ENCODE assay signal across 13 mouse cellular contexts in the genomic region with DNA sequence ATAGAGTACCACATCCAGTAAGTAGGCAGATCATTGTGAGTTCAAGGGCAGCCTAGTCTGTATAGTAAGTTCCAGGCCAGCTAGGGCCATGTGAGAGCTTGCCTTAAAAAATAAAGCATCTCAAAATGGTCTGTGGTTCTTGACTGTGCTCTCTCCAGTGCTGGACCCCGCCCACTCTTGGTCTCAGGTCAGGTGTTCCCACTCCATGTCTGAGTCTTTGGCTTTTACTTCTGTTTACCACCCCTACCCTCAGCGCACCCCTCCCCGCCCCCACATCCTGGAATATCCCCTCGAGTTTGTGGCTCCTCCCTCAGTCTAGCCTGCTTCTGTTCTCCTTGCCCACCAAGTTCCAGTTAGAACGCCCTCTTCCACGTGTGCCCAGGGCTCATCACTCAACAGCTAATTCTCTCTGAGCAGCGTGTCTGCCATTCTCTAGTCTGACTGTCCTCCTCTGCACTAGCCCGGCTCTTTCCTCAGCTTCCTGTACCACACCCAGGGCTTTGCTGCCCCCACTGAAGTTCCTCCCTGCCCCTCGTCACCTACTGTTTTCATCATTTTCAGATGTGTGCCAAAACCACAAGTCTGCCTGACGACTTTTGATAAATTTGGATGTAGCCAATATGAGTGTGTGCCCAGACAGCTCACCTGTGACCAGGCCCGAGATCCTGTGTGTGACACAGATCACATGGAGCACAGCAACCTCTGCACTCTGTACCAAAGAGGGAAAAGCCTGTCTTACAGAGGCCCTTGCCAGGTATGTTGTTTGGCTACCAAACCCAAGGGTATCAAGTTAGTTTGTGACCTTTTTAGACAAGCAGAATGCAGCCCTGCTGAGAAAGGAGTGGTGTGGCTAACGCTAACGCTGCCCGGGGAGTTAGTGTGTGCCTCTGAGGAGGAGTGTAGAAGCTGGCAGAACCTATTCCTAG. TPM values are rescaled to one million over a fixed set of nuclear protein-coding genes. Genes with fewer than 3 reads are reported as not detected.
DNase-seq lines count a peak whose midpoint lies in the region; ATAC-seq and TF ChIP-seq lines count a peak whose summit lies in the region.
"Had no signal": no experiment of that assay in that cellular context is flagged by ENCODE, and none has a peak within 500 bp of the region (broad histone marks: within the 10 kb centered on the region; RNA-seq: fewer than 3 reads in every experiment).

No protein-coding gene starts in this region.

- 0 out of 2 replicates have a peak, but pooled peaks have one; percentile 49 for ATAC-seq in erythroid progenitor cell, adult 5-6 weeks (replicated peaks; ENCODE audit: low FRiP score, poor library complexity, severe bottlenecking)
- peak; percentile 72 for ATAC-seq in liver, postnatal 0 days
- ATAC-seq in forebrain, embryonic 15.5 days (replicated peaks), result no peak

- no peaks in the 10 kb centered on the region for H3K27me3 ChIP-seq in thymus, adult 2 months (ENCODE audit: control insufficient read depth, insufficient read depth, low read length)
- no peaks in the 10 kb centered on the region for H3K27me3 ChIP-seq in liver, postnatal 0 days (ENCODE audit: insufficient read depth, low read length)
- no peaks in the 10 kb centered on the region for H3K27me3 ChIP-seq in forebrain, embryonic 15.5 days
- H3K27me3 ChIP-seq: hindbrain, embryonic 13.5 days; limb, embryonic 12.5 days; stomach, embryonic 15.5 days had no signal

- TF ChIP-seq EP300 in liver, postnatal 0 days (IDR thresholded peaks at IDR 0.05; ENCODE audit: low read depth), result no peak

- TF ChIP-seq CTCF in thymus, adult 2 months (IDR thresholded peaks at IDR 0.05; ENCODE audit: borderline replicate concordance, control insufficient read depth, extremely low read depth, insufficient read depth, low read length, poor library complexity), result no peak
- TF ChIP-seq CTCF in liver, postnatal 0 days (IDR thresholded peaks at IDR 0.05; ENCODE audit: low read depth), result no peak

- peak overlapping the region; percentile 42; the same call in 1 of the 2 replicates for H3K4me2 ChIP-seq in liver, postnatal 0 days (ENCODE audit: low read depth, low read length)
- H3K4me2 ChIP-seq in forebrain, embryonic 15.5 days (replicated peaks), result no peak overlapping the region
- H3K4me2 ChIP-seq: hindbrain, embryonic 13.5 days; limb, embryonic 12.5 days; stomach, embryonic 15.5 days had no signal

- no peak overlapping the region for H3K27ac ChIP-seq in thymus, adult 2 months (ENCODE audit: control insufficient read depth, insufficient read depth, low read length)
- peak overlapping the region; percentile 52 for H3K27ac ChIP-seq in liver, postnatal 0 days (ENCODE audit: low read depth)
- H3K27ac ChIP-seq in forebrain, embryonic 15.5 days (replicated peaks), result no peak overlapping the region
- H3K27ac ChIP-seq: hindbrain, embryonic 13.5 days; limb, embryonic 12.5 days; stomach, embryonic 15.5 days had no signal

- no peak overlapping the region for H3K4me3 ChIP-seq in thymus, adult 2 months (ENCODE audit: control insufficient read depth, insufficient read depth, low read length)
- no peak overlapping the region for H3K4me3 ChIP-seq in liver, postnatal 0 days (ENCODE audit: low read depth, low read length)
- H3K4me3 ChIP-seq in forebrain, embryonic 15.5 days, result no peak overlapping the region
- H3K4me3 ChIP-seq: hindbrain, embryonic 13.5 days; limb, embryonic 12.5 days; stomach, embryonic 15.5 days had no signal

- H3K36me3 ChIP-seq in thymus, adult 2 months (ENCODE audit: control insufficient read depth, insufficient read depth, low read length), result no peaks in the 10 kb centered on the region
- no peaks in the 10 kb centered on the region for H3K36me3 ChIP-seq in liver, postnatal 0 days (replicated peaks; ENCODE audit: insufficient read depth, low read length)
- peaks cover 20% of the 10 kb centered on the region; the same call in 1 of the 2 replicates for H3K36me3 ChIP-seq in forebrain, embryonic 15.5 days

- no peak overlapping the region for H3K9ac ChIP-seq in liver, postnatal 0 days (replicated peaks)
- H3K9ac ChIP-seq in forebrain, embryonic 15.5 days (replicated peaks), result no peak overlapping the region
- H3K9ac ChIP-seq: hindbrain, embryonic 13.5 days; limb, embryonic 12.5 days; stomach, embryonic 15.5 days had no signal

- DNase-seq in thymus, postnatal 0 days (ENCODE audit: low spot score), result peak; percentile 25
- DNase-seq in thymus, adult 2 months, result no peak
- DNase-seq in liver, postnatal 0 days, result peak; percentile 34
- no peak for DNase-seq in right cerebral cortex, postnatal 10 days (ENCODE audit: low spot score in 2 of 2)
- no peak for DNase-seq in adrenal gland, postnatal 14 days
- DNase-seq: cerebellum, postnatal 25 days; midbrain, embryonic 14.5 days had no signal

- peaks cover 24% of the 10 kb centered on the region for H3K4me1 ChIP-seq in thymus, adult 2 months (replicated peaks; ENCODE audit: control insufficient read depth, insufficient read depth, low read length)
- H3K4me1 ChIP-seq in liver, postnatal 0 days (ENCODE audit: insufficient read depth), result peaks cover 9% of the 10 kb centered on the region; the same call in 1 of the 2 replicates
- H3K4me1 ChIP-seq in forebrain, embryonic 15.5 days, result no peaks in the 10 kb centered on the region
- H3K4me1 ChIP-seq: hindbrain, embryonic 13.5 days; limb, embryonic 12.5 days; stomach, embryonic 15.5 days had no signal

- TF ChIP-seq POLR2A in thymus, adult 2 months (IDR thresholded peaks at IDR 0.05; ENCODE audit: control insufficient read depth, extremely low read depth, insufficient read depth, low read length, poor library complexity), result no peak

- WGBS in thymus, adult 2 months, result 13% methylated on average over 14 of the region's 14 CpGs
- 40% methylated on average over 14 of the region's 14 CpGs for WGBS in liver, postnatal 0 days (ENCODE audit: insufficient replicate concordance)
- WGBS in forebrain, embryonic 15.5 days, result 82% methylated on average over 14 of the region's 14 CpGs

- H3K9me3 ChIP-seq in liver, postnatal 0 days (ENCODE audit: low read length), result no peaks in the 10 kb centered on the region
- no peaks in the 10 kb centered on the region for H3K9me3 ChIP-seq in forebrain, embryonic 15.5 days
- H3K9me3 ChIP-seq: hindbrain, embryonic 13.5 days; limb, embryonic 12.5 days; stomach, embryonic 15.5 days had no signal

RNA-seq across cellular contexts. Expression of a gene that starts 20.2 kb away (rescaled TPM):
- 32.8 and 36.7 TPM in 2 replicates for polyA plus RNA-seq in thymus, postnatal 0 days (2015; fragmentation: Nextera tagmentation; extraction: Ambion mirVana)
- 20.6 and 23.4 TPM in 2 replicates for polyA plus RNA-seq in thymus, adult 2 months (2012; rRNA removed)
- total RNA-seq in erythroid progenitor cell, adult 5-6 weeks (2015; ENCODE audit: low replicate concordance), result 9.6 and 20.2 TPM in 2 replicates
- 10.7 and 16.8 TPM in 2 replicates for total RNA-seq in erythroid progenitor cell, adult 5-6 weeks (2017; ENCODE audit: low replicate concordance)
- polyA plus RNA-seq in liver, postnatal 0 days (2015; fragmentation: Nextera tagmentation; extraction: Ambion mirVana), result 19.4 and 20.4 TPM in 2 replicates
- 7.4 and 9.1 TPM in 2 replicates for total RNA-seq in adrenal gland, postnatal 14 days (2021)
- polyA plus RNA-seq in forebrain, embryonic 15.5 days (2015; fragmentation: Nextera tagmentation; extraction: Ambion mirVana), result 29.7 and 30.0 TPM in 2 replicates

RNA-seq across cellular contexts. Expression of a gene that starts 46.3 kb away (rescaled TPM):
- polyA plus RNA-seq in thymus, postnatal 0 days (2015; fragmentation: Nextera tagmentation; extraction: Ambion mirVana), result not detected in 2 replicates
- polyA plus RNA-seq in thymus, adult 2 months (2012; rRNA removed), result 0.11 and 0.32 TPM in 2 replicates
- not detected in 2 replicates for total RNA-seq in erythroid progenitor cell, adult 5-6 weeks (2015; ENCODE audit: low replicate concordance)
- not detected in 2 replicates for total RNA-seq in erythroid progenitor cell, adult 5-6 weeks (2017; ENCODE audit: low replicate concordance)
- not detected in 2 replicates for polyA plus RNA-seq in liver, postnatal 0 days (2015; fragmentation: Nextera tagmentation; extraction: Ambion mirVana)
- not detected in 2 replicates for total RNA-seq in adrenal gland, postnatal 14 days (2021)
- not detected in 2 replicates for polyA plus RNA-seq in forebrain, embryonic 15.5 days (2015; fragmentation: Nextera tagmentation; extraction: Ambion mirVana)
- total RNA-seq: layer of hippocampus, adult 18-20 months had no signal
- polyA plus RNA-seq: hindbrain, embryonic 13.5 days; limb, embryonic 12.5 days; midbrain, embryonic 14.5 days; stomach, embryonic 15.5 days had no signal

Comparison
In these comparisons a context has a peak if more than half of its experiments do, and no peak if none do; other contexts are left out.
1. DNase-seq: peak in thymus, postnatal 0 days (single experiment) and liver, postnatal 0 days (single experiment); none in thymus, adult 2 months (single experiment), right cerebral cortex, postnatal 10 days (0 of 2) and adrenal gland, postnatal 14 days (single experiment).